Mouse (Mus musculus): ENCODE results near the gene Enox1. TPM values are rescaled to one million over a fixed set of nuclear protein-coding genes. Genes with fewer than 3 reads are reported as not detected.

Enox1 gene
- polyA plus RNA-seq, 1 experiment from 2014 or later = 19.6 TPM

DNA sequence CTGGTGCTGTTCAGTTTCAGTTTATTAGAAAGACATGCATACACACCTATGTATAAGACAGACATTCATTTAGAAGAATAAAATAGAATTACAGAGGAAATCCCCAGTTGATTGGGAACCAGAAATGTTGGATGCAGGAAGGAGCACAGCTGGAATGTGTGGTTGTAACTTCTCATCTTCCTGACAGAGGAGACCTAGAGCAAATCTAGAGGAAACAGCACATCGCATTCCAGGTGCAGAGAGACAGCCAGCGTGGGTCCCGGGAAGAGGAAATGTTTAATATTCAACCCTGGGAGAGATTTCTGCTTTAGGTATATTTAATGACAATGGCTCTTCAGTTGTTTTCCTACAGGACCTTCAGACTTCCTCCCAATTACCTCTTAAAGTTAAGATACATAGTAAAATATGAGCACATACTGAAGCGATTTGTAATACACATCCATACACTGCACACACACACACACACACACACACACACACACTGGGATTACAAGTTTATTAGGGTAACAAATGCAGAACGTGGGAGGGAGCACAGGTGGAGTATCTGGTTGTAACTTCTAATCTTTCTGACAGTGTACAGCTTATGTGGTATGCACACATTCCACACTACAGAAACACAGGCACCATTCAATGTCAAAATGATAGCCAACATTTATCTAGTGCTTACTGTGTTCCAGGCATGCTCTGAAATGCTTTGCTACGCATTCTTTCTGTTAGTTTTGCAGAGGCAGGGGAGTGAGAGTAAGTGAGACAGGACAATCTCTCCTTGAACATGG, 405.4 kb downstream of the Enox1 start:
- no peak for ATAC-seq (ENCODE audit: insufficient read depth, low FRiP score, low TSS enrichment)
- no peak overlapping the region for H3K27ac ChIP-seq (ENCODE audit: low read depth, low read length)
- WGBS = 80% methylated on average over 6 of the region's 6 CpGs

DNA sequence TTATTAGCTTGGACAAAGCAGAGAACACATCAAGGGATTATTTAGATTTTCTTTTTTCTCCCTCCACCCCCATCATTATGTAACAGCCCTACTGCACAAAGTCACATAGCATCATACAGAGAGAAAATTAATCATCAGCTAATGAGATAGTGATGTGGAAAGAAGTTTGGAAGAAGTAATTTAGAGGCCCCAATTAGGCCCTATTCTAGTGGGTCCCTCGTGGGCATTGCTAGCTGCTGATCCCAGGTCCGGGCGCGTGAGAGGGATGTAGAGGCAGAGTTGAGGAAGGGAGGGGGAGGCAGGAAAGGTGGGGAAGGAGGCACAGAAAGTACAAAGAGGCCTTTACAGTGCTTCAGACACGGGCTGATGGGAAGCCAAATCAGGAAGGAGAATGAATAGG, 407.4 kb downstream of the Enox1 start:
- DNase-seq (ENCODE audit: low spot score) (no peak), ATAC-seq (ENCODE audit: insufficient read depth, low FRiP score, low TSS enrichment) (no peak)
- H3K9ac ChIP-seq (ENCODE audit: low read length) = no peak overlapping the region
- H3K9me3 ChIP-seq (ENCODE audit: control insufficient read depth, low read length) = no peaks in the 10 kb centered on the region
- H3K27ac ChIP-seq (ENCODE audit: low read depth, low read length) = no peak overlapping the region
- H3K36me3 ChIP-seq (ENCODE audit: control insufficient read depth, insufficient read depth, low read length) = no peaks in the 10 kb centered on the region
- H3K4me1 ChIP-seq (ENCODE audit: control insufficient read depth, insufficient read depth, low read length) = no peaks in the 10 kb centered on the region
- H3K4me2 ChIP-seq (ENCODE audit: low read depth) = no peak overlapping the region
- no peak overlapping the region for H3K4me3 ChIP-seq (ENCODE audit: low read depth, low read length)
- 86% methylated on average over 5 of the region's 5 CpGs for WGBS
- H3K27me3 ChIP-seq (ENCODE audit: control insufficient read depth, insufficient read depth, low read length) = no peaks in the 10 kb centered on the region

More for the DNA sequence above, 405.4 kb downstream of the Enox1 start:
- Histone ChIP-seq H3K4me1 (ENCODE audit: control insufficient read depth, insufficient read depth, low read length) (no peaks in the 10 kb centered on the region), H3K27me3 (ENCODE audit: control insufficient read depth, insufficient read depth, low read length) (no peaks in the 10 kb centered on the region), H3K9ac (ENCODE audit: low read length) (no peak overlapping the region), H3K9me3 (ENCODE audit: control insufficient read depth, low read length) (no peaks in the 10 kb centered on the region), H3K4me3 (ENCODE audit: low read depth, low read length) (no peak overlapping the region), H3K4me2 (ENCODE audit: low read depth) (no peak overlapping the region), H3K36me3 (ENCODE audit: control insufficient read depth, insufficient read depth, low read length) (no peaks in the 10 kb centered on the region)
- no peak for DNase-seq (ENCODE audit: low spot score)

DNA sequence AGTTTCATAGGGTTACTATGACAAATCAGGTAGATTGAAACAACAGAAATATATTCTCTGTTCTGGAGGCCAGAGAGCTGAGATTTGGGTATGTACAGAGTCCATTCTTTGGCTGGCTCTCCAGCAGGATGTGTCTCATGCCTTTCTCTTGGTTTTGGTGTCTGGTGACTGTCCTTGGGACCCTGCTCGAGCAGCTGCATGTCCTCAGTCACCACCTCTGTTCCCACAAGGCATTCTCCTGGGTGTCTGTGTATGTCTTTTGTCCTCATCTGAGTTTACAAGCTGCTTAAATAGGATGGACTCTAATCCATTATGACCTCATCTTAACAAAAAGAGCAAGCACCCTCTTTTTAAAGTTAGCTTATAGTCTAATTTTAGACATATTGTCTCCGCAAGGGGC, 410.6 kb downstream of the Enox1 start:
- 80% methylated on average over 2 of the region's 2 CpGs for WGBS
- no peaks in the 10 kb centered on the region for H3K4me1 ChIP-seq (ENCODE audit: control insufficient read depth, insufficient read depth, low read length)
- DNase-seq (ENCODE audit: low spot score) = no peak

DNA sequence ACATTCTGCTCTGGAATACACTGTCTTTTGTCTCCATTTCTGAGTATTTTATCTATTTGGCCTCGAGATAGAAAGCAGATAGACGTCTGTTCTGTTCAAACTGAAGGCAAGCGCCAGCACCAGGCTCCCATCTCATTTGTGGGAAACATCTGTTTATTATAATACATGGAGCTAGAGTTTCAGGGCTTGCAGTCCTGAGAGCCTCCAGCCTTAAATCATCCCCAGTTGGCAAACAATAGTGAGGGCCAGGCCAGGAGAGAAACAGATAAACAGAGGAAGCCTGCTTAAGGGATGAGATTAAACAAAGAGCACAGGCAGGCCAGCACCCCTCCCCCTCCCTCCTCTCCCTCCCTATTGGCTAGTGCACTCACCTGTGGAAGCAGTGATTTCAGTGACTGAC, 417.9 kb downstream of the Enox1 start:
- H3K4me1 ChIP-seq (ENCODE audit: control insufficient read depth, insufficient read depth, low read length) = no peaks in the 10 kb centered on the region
- no peaks in the 10 kb centered on the region for H3K27me3 ChIP-seq (ENCODE audit: control insufficient read depth, insufficient read depth, low read length)
- no peak overlapping the region for H3K4me2 ChIP-seq (ENCODE audit: low read depth)
- no peak overlapping the region for H3K4me3 ChIP-seq (ENCODE audit: low read depth, low read length)
- no peak overlapping the region for H3K9ac ChIP-seq (ENCODE audit: low read length)
- no peaks in the 10 kb centered on the region for H3K36me3 ChIP-seq (ENCODE audit: control insufficient read depth, insufficient read depth, low read length)
- no peak overlapping the region for H3K27ac ChIP-seq (ENCODE audit: low read depth, low read length)
- H3K9me3 ChIP-seq (ENCODE audit: control insufficient read depth, low read length) = no peaks in the 10 kb centered on the region
- no peak for DNase-seq (ENCODE audit: low spot score)
- 44% methylated on average over 3 of the region's 3 CpGs for WGBS
- no peak for ATAC-seq (ENCODE audit: insufficient read depth, low FRiP score, low TSS enrichment)

More for the DNA sequence above, 410.6 kb downstream of the Enox1 start:
- Histone ChIP-seq H3K9ac (ENCODE audit: low read length) (no peak overlapping the region), H3K36me3 (ENCODE audit: control insufficient read depth, insufficient read depth, low read length) (no peaks in the 10 kb centered on the region), H3K9me3 (ENCODE audit: control insufficient read depth, low read length) (no peaks in the 10 kb centered on the region), H3K27ac (ENCODE audit: low read depth, low read length) (no peak overlapping the region), H3K4me3 (ENCODE audit: low read depth, low read length) (no peak overlapping the region), H3K4me2 (ENCODE audit: low read depth) (no peak overlapping the region), H3K27me3 (ENCODE audit: control insufficient read depth, insufficient read depth, low read length) (no peaks in the 10 kb centered on the region)
- no peak for ATAC-seq (ENCODE audit: insufficient read depth, low FRiP score, low TSS enrichment)

DNA sequence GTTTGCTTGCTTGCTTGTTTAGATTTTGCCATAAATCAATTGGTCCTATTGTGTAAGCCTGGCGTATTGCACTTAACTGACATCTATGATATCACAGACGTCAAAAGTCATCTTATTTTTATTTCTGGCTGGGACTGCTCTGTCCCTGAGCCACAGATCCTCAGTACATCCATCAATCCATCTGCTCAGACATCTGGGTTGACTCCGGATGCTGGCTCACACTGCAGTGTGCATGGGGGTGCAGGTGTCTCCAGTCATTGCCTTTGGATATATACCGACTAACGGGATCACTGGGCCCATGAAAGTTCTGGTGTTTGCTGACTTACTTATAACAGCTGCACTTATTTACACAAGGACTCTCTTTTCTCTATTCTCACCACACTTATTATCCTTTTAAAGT, 419.8 kb downstream of the Enox1 start:
- H3K36me3 ChIP-seq (ENCODE audit: control insufficient read depth, insufficient read depth, low read length) = no peaks in the 10 kb centered on the region
- 80% methylated on average over 5 of the region's 5 CpGs for WGBS
- no peak overlapping the region for H3K4me3 ChIP-seq (ENCODE audit: low read depth, low read length)
- H3K27me3 ChIP-seq (ENCODE audit: control insufficient read depth, insufficient read depth, low read length) = no peaks in the 10 kb centered on the region
- DNase-seq (ENCODE audit: low spot score) (no peak), ATAC-seq (ENCODE audit: insufficient read depth, low FRiP score, low TSS enrichment) (no peak)
- no peak overlapping the region for H3K9ac ChIP-seq (ENCODE audit: low read length)
- no peaks in the 10 kb centered on the region for H3K9me3 ChIP-seq (ENCODE audit: control insufficient read depth, low read length)
- no peaks in the 10 kb centered on the region for H3K4me1 ChIP-seq (ENCODE audit: control insufficient read depth, insufficient read depth, low read length)
- no peak overlapping the region for H3K27ac ChIP-seq (ENCODE audit: low read depth, low read length)
- H3K4me2 ChIP-seq (ENCODE audit: low read depth) = no peak overlapping the region

DNA sequence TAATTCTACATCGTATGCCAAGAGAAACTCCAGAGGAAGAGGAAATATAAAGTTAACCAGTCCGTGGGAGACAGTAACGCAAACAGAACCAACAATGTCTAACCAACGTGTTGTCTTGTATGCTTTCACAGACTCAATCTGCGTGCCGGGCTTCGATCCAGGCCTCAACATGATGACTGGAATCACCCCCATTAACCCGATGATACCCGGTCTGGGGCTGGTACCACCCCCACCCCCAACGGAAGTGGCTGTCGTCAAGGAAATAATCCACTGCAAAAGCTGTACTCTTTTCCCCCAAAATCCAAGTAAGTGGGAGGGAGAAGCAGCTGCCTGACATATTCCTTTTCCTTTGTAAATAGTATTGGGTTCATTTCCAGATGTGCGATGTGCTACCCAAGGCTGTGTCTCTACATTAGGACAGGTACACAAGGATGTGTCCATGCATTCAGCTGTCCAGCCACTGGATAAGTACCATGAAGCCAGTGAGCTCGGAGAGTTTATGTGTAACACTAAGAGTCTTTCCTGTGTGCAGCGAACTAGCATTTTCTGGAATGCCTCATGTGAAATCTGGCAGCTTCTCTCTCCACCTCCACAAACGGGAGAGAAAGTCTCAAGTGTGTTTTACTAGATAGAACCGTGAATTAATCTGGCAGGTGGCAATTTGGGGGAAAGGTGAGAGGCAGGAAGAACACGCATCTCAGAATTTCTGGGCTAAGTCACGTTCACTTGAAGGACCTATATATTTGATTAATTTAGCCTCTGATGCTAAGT, 421.1 kb downstream of the Enox1 start:
- 87% methylated on average over 18 of the region's 18 CpGs for WGBS
- Histone ChIP-seq H3K9ac (ENCODE audit: low read length) (no peak overlapping the region), H3K4me3 (ENCODE audit: low read depth, low read length) (no peak overlapping the region), H3K4me2 (ENCODE audit: low read depth) (no peak overlapping the region), H3K27ac (ENCODE audit: low read depth, low read length) (no peak overlapping the region), H3K27me3 (ENCODE audit: control insufficient read depth, insufficient read depth, low read length) (no peaks in the 10 kb centered on the region), H3K9me3 (ENCODE audit: control insufficient read depth, low read length) (no peaks in the 10 kb centered on the region), H3K36me3 (ENCODE audit: control insufficient read depth, insufficient read depth, low read length) (no peaks in the 10 kb centered on the region), H3K4me1 (ENCODE audit: control insufficient read depth, insufficient read depth, low read length) (no peaks in the 10 kb centered on the region)
- DNase-seq (ENCODE audit: low spot score) = no peak
- no peak for ATAC-seq (ENCODE audit: insufficient read depth, low FRiP score, low TSS enrichment)

DNA sequence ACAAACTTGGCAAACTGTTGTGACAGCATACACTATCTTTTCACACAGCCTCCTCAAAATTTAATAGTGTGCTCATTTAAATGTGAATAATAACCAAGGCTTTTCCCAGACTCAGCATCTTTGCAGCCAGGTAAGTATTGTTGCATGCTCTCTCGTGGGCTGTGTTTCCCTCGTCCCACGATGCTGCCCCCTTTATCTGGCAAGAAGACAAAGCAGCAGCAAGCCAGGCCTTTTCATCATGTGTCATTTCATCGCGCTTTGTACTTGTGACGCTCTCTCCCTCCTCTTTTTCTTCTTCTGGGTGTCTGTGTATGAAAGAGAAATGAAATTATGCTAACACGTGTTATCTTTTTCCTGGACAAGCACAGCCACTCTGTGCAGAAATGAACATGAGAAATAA, 421.8 kb downstream of the Enox1 start:
- ATAC-seq (ENCODE audit: insufficient read depth, low FRiP score, low TSS enrichment) (no peak), DNase-seq (ENCODE audit: low spot score) (no peak)
- Histone ChIP-seq H3K9me3 (ENCODE audit: control insufficient read depth, low read length) (no peaks in the 10 kb centered on the region), H3K4me2 (ENCODE audit: low read depth) (no peak overlapping the region), H3K4me1 (ENCODE audit: control insufficient read depth, insufficient read depth, low read length) (no peaks in the 10 kb centered on the region), H3K36me3 (ENCODE audit: control insufficient read depth, insufficient read depth, low read length) (no peaks in the 10 kb centered on the region), H3K4me3 (ENCODE audit: low read depth, low read length) (no peak overlapping the region), H3K27me3 (ENCODE audit: control insufficient read depth, insufficient read depth, low read length) (no peaks in the 10 kb centered on the region), H3K27ac (ENCODE audit: low read depth, low read length) (no peak overlapping the region), H3K9ac (ENCODE audit: low read length) (no peak overlapping the region)
- WGBS = 82% methylated on average over 7 of the region's 7 CpGs

DNA sequence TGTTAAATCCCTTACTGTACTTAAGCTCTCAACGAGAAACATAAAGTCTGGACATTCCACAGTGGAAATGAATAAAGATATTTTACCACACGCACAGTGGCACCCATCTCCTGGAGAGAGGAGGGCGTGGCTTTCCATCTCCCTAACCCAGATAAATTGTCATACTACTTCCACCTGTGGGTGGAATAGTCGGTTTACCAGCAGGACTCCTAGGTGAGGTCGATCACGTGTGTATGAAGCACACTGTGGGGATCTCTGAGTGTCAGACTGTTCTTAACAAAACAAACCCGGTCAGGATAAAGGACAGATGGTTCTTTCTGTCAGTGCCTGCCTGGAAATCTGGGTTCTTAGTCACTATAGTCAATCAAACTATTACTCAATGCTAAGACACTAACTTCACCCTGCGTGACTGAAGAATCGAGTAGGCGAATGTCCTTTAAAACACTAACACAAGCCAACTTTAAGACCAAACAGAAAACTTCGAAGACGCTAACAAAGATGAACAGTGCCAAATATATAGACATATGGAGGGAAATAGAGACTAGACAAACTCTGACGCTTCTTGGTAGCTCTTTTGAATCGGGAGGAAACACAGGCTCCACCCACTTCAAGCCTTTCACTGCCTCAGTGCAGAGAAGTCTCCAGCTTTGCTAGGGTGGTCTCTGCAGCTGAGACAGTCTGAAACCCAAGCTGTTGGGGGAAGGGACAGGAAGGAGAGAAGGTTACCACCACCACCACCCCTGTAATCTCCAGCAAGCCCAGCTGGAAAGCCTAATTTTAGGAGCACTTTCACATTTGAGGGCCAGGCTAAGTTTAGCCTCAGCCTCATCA, 423.8 kb downstream of the Enox1 start:
- Histone ChIP-seq H3K36me3 (ENCODE audit: control insufficient read depth, insufficient read depth, low read length) (no peaks in the 10 kb centered on the region), H3K9ac (ENCODE audit: low read length) (no peak overlapping the region), H3K27me3 (ENCODE audit: control insufficient read depth, insufficient read depth, low read length) (no peaks in the 10 kb centered on the region), H3K4me3 (ENCODE audit: low read depth, low read length) (no peak overlapping the region), H3K27ac (ENCODE audit: low read depth, low read length) (no peak overlapping the region), H3K9me3 (ENCODE audit: control insufficient read depth, low read length) (no peaks in the 10 kb centered on the region), H3K4me1 (ENCODE audit: control insufficient read depth, insufficient read depth, low read length) (no peaks in the 10 kb centered on the region), H3K4me2 (ENCODE audit: low read depth) (no peak overlapping the region)
- 73% methylated on average over 14 of the region's 14 CpGs for WGBS
- DNase-seq (ENCODE audit: low spot score) = no peak
- no peak for ATAC-seq (ENCODE audit: insufficient read depth, low FRiP score, low TSS enrichment)
